Comparison of ENCODE assay signal across 23 mouse cellular contexts in the genomic region with DNA sequence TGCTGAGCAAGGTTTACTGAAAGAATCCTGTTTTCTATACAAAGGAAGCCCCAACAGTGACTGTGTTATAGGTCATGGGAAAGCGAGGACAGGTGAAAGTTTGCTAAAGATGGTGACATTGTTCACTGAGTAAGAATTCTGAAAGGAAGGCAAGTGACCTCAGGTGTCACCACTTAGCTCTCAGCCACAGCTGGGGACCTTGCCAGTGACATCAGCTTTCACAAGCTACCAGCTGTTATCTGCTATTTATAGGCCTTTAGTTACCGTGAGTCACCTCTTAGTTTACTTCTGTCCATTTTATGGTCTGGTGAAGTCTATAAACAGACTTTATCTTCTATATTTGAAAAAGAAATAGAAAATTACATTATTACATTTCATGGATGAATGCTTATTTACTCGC.
A peak's percentile ranks its signal among the peaks of the same experiment; 100 is the strongest.
DNase-seq lines count a peak whose midpoint lies in the region; ATAC-seq and TF ChIP-seq lines count a peak whose summit lies in the region.
"Had no signal": no experiment of that assay in that cellular context is flagged by ENCODE, and none has a peak within 500 bp of the region (broad histone marks: within the 10 kb centered on the region; RNA-seq: fewer than 3 reads in every experiment).

No protein-coding gene starts in this region.

- H3K9ac ChIP-seq in heart, embryonic 12.5 days: no peak overlapping the region
- no peak overlapping the region for H3K9ac ChIP-seq in kidney, embryonic 14.5 days (ENCODE audit: low read depth, low read length)
- H3K9ac ChIP-seq: embryonic facial prominence, embryonic 12.5 days; forebrain, embryonic 12.5 days; heart, embryonic 13.5 days; hindbrain, embryonic 12.5 days had no signal

- TF ChIP-seq CTCF in C2C12 (IDR thresholded peaks at IDR 0.05; ENCODE audit: control insufficient read depth, insufficient read depth, insufficient read length) (no peak), Patski (IDR thresholded peaks at IDR 0.05) (no peak)

- H3K4me2 ChIP-seq in heart, embryonic 12.5 days: no peak overlapping the region
- H3K4me2 ChIP-seq in myocyte (ENCODE audit: low read depth): no peak overlapping the region
- H3K4me2 ChIP-seq in kidney, embryonic 14.5 days (replicated peaks; ENCODE audit: low read depth, low read length): no peak overlapping the region
- H3K4me2 ChIP-seq: embryonic facial prominence, embryonic 12.5 days; forebrain, embryonic 12.5 days; heart, embryonic 13.5 days; hindbrain, embryonic 12.5 days had no signal

- TF ChIP-seq POLR2A in myocyte (IDR thresholded peaks at IDR 0.05; ENCODE audit: insufficient read length, low read depth): no peak

- no peaks in the 10 kb centered on the region for H3K36me3 ChIP-seq in heart, embryonic 12.5 days
- H3K36me3 ChIP-seq in C2C12 (ENCODE audit: control insufficient read depth, insufficient read depth) (no peaks in the 10 kb centered on the region), myocyte (ENCODE audit: control insufficient read depth, insufficient read depth) (no peaks in the 10 kb centered on the region)
- no peaks in the 10 kb centered on the region for H3K36me3 ChIP-seq in kidney, embryonic 14.5 days (ENCODE audit: control insufficient read depth, insufficient read depth, low read length)
- H3K36me3 ChIP-seq: embryonic facial prominence, embryonic 12.5 days; forebrain, embryonic 12.5 days; G1E; heart, embryonic 13.5 days; hindbrain, embryonic 12.5 days had no signal

- in situ Hi-C loops in Patski (cut with MboI; ENCODE audit: low pct_unique_long_range_greater_than_20kb): no loop called here

- H3K27me3 ChIP-seq in heart, embryonic 12.5 days (replicated peaks): no peaks in the 10 kb centered on the region
- H3K27me3 ChIP-seq in C2C12 (ENCODE audit: control insufficient read depth, insufficient read depth, insufficient read length) (no peaks in the 10 kb centered on the region), Patski (no peaks in the 10 kb centered on the region), myocyte (ENCODE audit: control insufficient read depth, insufficient read depth, insufficient read length) (peaks cover 5% of the 10 kb centered on the region)
- H3K27me3 ChIP-seq in kidney, embryonic 14.5 days (ENCODE audit: control insufficient read depth, insufficient read depth, low read length): no peaks in the 10 kb centered on the region
- H3K27me3 ChIP-seq: embryonic facial prominence, embryonic 12.5 days; forebrain, embryonic 12.5 days; heart, embryonic 13.5 days; hindbrain, embryonic 12.5 days had no signal

- no peak overlapping the region for H3K4me3 ChIP-seq in heart, embryonic 12.5 days
- H3K4me3 ChIP-seq in C2C12 (ENCODE audit: insufficient read depth, poor library complexity, severe bottlenecking) (no peak overlapping the region), myocyte (no peak overlapping the region)
- no peak overlapping the region for H3K4me3 ChIP-seq in kidney, embryonic 14.5 days (ENCODE audit: low read length)
- H3K4me3 ChIP-seq: embryonic facial prominence, embryonic 12.5 days; forebrain, embryonic 12.5 days; heart, embryonic 13.5 days; hindbrain, embryonic 12.5 days had no signal

- peaks cover 10% of the 10 kb centered on the region for H3K9me3 ChIP-seq in heart, embryonic 12.5 days (replicated peaks)
- peaks cover 6% of the 10 kb centered on the region; the same call in 1 of the 2 replicates for H3K9me3 ChIP-seq in kidney, embryonic 14.5 days (ENCODE audit: control insufficient read depth, low read length)
- H3K9me3 ChIP-seq: forebrain, embryonic 12.5 days; hindbrain, embryonic 12.5 days had no signal

- H3K27ac ChIP-seq in heart, embryonic 12.5 days (ENCODE audit: poor library complexity, severe bottlenecking): no peak overlapping the region
- H3K27ac ChIP-seq in kidney, embryonic 14.5 days (ENCODE audit: low read depth, low read length): no peak overlapping the region
- H3K27ac ChIP-seq: embryonic facial prominence, embryonic 12.5 days; forebrain, embryonic 12.5 days; heart, embryonic 13.5 days; hindbrain, embryonic 12.5 days had no signal

- no peaks in the 10 kb centered on the region for H3K79me3 ChIP-seq in C2C12 (ENCODE audit: low read depth)

- peak; percentile 15 to 16 for DNase-seq in heart, adult 18-20 months
- DNase-seq in Patski (ENCODE audit: low read depth, low spot score): no peak
- no peak for DNase-seq in lung, adult 18-20 months
- DNase-seq: adrenal gland, adult 8-10 months; adrenal gland, postnatal 36 days; cerebellum, adult 2 months; cerebellum, postnatal 25 days; gastrocnemius, postnatal 10 days; kidney, adult 8-10 months had no signal

- CTCF ChIA-PET in Patski (lab: Charles Lee): no interaction called here

- ATAC-seq in heart, embryonic 12.5 days (ENCODE audit: insufficient number of reproducible peaks, low FRiP score): no peak
- peak; percentile 47 for ATAC-seq in Patski
- ATAC-seq in erythroblast, adult 5-6 weeks (replicated peaks; ENCODE audit: low FRiP score, poor library complexity, severe bottlenecking): no peak
- ATAC-seq in kidney, embryonic 14.5 days (ENCODE audit: low FRiP score, low TSS enrichment): no peak
- ATAC-seq: forebrain, embryonic 16.5 days; hindbrain, embryonic 16.5 days; inflammation-experienced regulatory T-cells, adult 6 months; intestine, postnatal 0 days had no signal

- H3K4me1 ChIP-seq in heart, embryonic 12.5 days (replicated peaks): no peaks in the 10 kb centered on the region
- H3K4me1 ChIP-seq in kidney, embryonic 14.5 days (ENCODE audit: control insufficient read depth, insufficient read depth, low read length): no peaks in the 10 kb centered on the region
- H3K4me1 ChIP-seq: embryonic facial prominence, embryonic 12.5 days; forebrain, embryonic 12.5 days; heart, embryonic 13.5 days; hindbrain, embryonic 12.5 days had no signal

- H3ac ChIP-seq in C2C12 (ENCODE audit: control insufficient read depth, insufficient read length, low read depth) (no peak overlapping the region), myocyte (ENCODE audit: control insufficient read depth, insufficient read length) (no peak overlapping the region)

- POLR2A ChIA-PET in Patski (lab: Charles Lee): no interaction called here

- WGBS in heart, embryonic 12.5 days: 57% methylated on average over 3 of the region's 3 CpGs
- WGBS in kidney, embryonic 14.5 days: 68% methylated on average over 3 of the region's 3 CpGs

- H3K79me2 ChIP-seq in C2C12 (ENCODE audit: control insufficient read depth, insufficient read depth) (no peaks in the 10 kb centered on the region), myocyte (ENCODE audit: control insufficient read depth, insufficient read depth) (no peaks in the 10 kb centered on the region)

TF ChIP-seq in C2C12, 6 proteins besides CTCF, POLR2A, EP300 and RAD21:
- peak; percentile 74 for TF ChIP-seq MYOD1 (IDR thresholded peaks at IDR 0.05; ENCODE audit: control insufficient read depth, insufficient read length, low read depth)
- no peak for TF ChIP-seq FOSL1 (IDR thresholded peaks at IDR 0.05; ENCODE audit: insufficient read depth, low read length, poor library complexity, severe bottlenecking)

TF ChIP-seq in myocyte, 11 proteins besides CTCF, POLR2A, EP300 and RAD21:
- peak in 2 of 3 experiments; percentile 46 to 76 for TF ChIP-seq MYOG (IDR thresholded peaks at IDR 0.05; ENCODE audit: control insufficient read depth in 1 of 3, insufficient read depth in 1 of 3, insufficient read length in 2 of 3, low read depth in 2 of 3)
- peak; percentile 33 for TF ChIP-seq TCF12 (IDR thresholded peaks at IDR 0.05; ENCODE audit: insufficient read depth, poor library complexity, severe bottlenecking)
- no peak for TF ChIP-seq MAX (IDR thresholded peaks at IDR 0.05; ENCODE audit: low read depth)
- TF ChIP-seq MYOD1 (IDR thresholded peaks at IDR 0.05; ENCODE audit: control insufficient read depth in 1 of 3, insufficient read length in 2 of 3, low read depth in 2 of 3): peak; percentile 13 to 79 (median 47)
- TF ChIP-seq CEBPB (IDR thresholded peaks at IDR 0.05; ENCODE audit: insufficient read depth, poor library complexity, severe bottlenecking): no peak

Comparison
In these comparisons a context has a peak if more than half of its experiments do, and no peak if none do; other contexts are left out.
1. DNase-seq: peak in heart, adult 18-20 months (2 of 2); none in Patski (single experiment) and lung, adult 18-20 months (0 of 2).